Mouse (Mus musculus) heart, postnatal 0 days (tissue): ENCODE measurements at regions not wholly inside any gene's neighbourhood (a gene's known extent, or its start where the extent isn't known, plus 50 kb on each side); places are given as distances from the start of the nearest gene placed in this dataset.

ENCODE experiments used
- CTCF ChIP-seq: IDR thresholded peaks from 2 replicates; pipeline ENCODE4 v1.5.1; 2016; ENCODE audit warnings: antibody characterized with exemption, control low read depth, low read depth
- EP300 ChIP-seq: IDR thresholded peaks from 2 replicates; pipeline ENCODE4 v1.6.1; 2016; ENCODE audit warnings: antibody characterized with exemption, low read depth

DNA sequence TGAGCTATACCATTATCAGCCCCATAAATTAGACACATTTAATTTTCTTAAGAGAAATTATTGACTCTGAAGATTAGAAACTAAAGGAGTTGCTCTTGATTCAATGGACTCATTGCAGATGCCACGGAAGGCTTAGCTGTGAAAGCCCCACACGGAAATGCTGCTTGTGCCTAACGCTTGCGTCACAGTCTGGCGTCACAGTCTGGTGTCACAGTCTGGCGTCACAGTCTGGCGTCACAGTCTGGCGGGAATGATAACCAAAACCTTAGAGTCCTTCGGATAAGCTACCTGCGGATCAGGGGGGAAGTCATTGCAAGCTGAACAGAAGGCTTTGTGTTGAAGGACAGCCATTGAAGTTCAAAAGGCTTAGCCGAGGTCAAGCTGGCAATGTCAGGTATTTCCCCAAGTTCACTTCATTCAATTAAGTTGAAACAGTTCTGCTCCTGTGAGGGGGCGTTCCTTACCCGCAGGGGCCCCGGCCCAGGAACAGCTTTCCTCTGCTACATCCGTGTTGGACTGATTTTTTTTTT lies 2246.7 kb downstream of the 4930444P10Rik start:
- TF ChIP-seq CTCF: no peak
- TF ChIP-seq EP300: no peak
